Mouse (Mus musculus) liver, embryonic 15.5 days (tissue): Measurements from ENCODE around the gene Babam2. TPM values are rescaled to one million over a fixed set of nuclear protein-coding genes. Genes with fewer than 3 reads are reported as not detected.

Experiments
- ATAC-seq: fragments of 200-750 bp; cut with Nextera tagmentation; 2 replicates; pipeline ENCODE4 v1.8.0; 2017; ENCODE audit warnings: moderate number of reproducible peaks, mild to moderate bottlenecking, moderate library complexity; ENCODE audit not compliant: insufficient read depth
- H3K27ac ChIP-seq: fragments of 300-500 bp; sonication (generic); replicated peaks from 2 replicates; pipeline ENCODE4 v1.5.1; 2015; ENCODE audit warnings: mild to moderate bottlenecking, inconsistent platforms
- H3K27me3 ChIP-seq: fragments of 300-500 bp; sonication (generic); 2 replicates; pipeline ENCODE4 v1.6.1; 2015; ENCODE audit warnings: mild to moderate bottlenecking, inconsistent platforms
- H3K36me3 ChIP-seq: fragments of 300-500 bp; sonication (generic); replicated peaks from 2 replicates; pipeline ENCODE4 v1.6.1; 2015; ENCODE audit warnings: moderate library complexity, mild to moderate bottlenecking, inconsistent platforms
- H3K4me1 ChIP-seq: fragments of 300-500 bp; sonication (generic); replicated peaks from 2 replicates; pipeline ENCODE4 v1.6.1; 2015; ENCODE audit warnings: inconsistent platforms
- H3K4me2 ChIP-seq: fragments of 300-500 bp; sonication (generic); 2 replicates; pipeline ENCODE4 v1.6.1; 2015; ENCODE audit warnings: moderate library complexity, mild to moderate bottlenecking, inconsistent platforms
- H3K4me3 ChIP-seq: fragments of 300-500 bp; sonication (generic); replicated peaks from 2 replicates; pipeline ENCODE4 v1.5.1; 2015; ENCODE audit warnings: mild to moderate bottlenecking, inconsistent platforms
- H3K9ac ChIP-seq: fragments of 300-500 bp; sonication (generic); 2 replicates; pipeline ENCODE4 v1.6.1; 2015; ENCODE audit warnings: moderate library complexity, mild to moderate bottlenecking, inconsistent platforms
- H3K9me3 ChIP-seq: fragments of 300-500 bp; sonication (generic); replicated peaks from 2 replicates; pipeline ENCODE4 v1.6.1; 2016; ENCODE audit warnings: inconsistent platforms
- WGBS: fragments of 180-500 bp; shearing (Covaris S2); methylation state at CpG from one replicate; pipeline ENCODE4 v1.1.7; 2015; ENCODE audit warnings: mixed read lengths; ENCODE audit not compliant: insufficient replicate concordance; 5-methylcytosine and 5-hydroxymethylcytosine counted together
- polyA plus RNA-seq: library from polyadenylated mRNA; unstranded; fragments of >200 nt; fragmentation: Nextera tagmentation; extraction: Ambion mirVana; gene quantifications from 2 replicates; pipeline ENCODE4 v1.2.1, GENCODE M21; 2015

Gene Babam2
- polyA plus RNA-seq, 1 experiment from 2014 or later: 30.8 TPM

DNA sequence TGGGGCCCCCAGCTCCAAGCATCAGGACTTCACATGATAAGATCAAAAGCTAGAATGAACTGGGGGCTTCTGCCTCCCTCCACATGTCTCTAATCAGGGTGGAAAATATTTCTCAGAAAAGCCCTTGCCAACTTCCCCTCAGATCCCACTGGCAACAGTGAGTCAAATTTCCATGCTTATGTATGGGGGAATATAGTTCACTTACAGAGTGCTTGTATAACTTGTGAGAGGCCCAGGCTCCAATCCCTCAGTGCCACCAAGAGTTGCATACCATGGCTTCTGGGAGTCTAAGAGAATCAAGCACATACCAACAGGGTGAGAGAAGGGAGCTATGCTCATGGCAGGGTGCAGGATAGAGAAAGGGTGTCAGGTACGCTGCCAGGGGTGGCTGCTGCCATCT is 355.0 kb downstream of the Babam2 start:
- WGBS: 77% methylated on average over 1 of the region's 1 CpGs
- Histone ChIP-seq H3K27me3 (no peaks in the 10 kb centered on the region), H3K4me3 (no peak overlapping the region), H3K9me3 (no peaks in the 10 kb centered on the region), H3K27ac (no peak overlapping the region), H3K36me3 (no peaks in the 10 kb centered on the region), H3K4me1 (no peaks in the 10 kb centered on the region), H3K4me2 (no peak overlapping the region), H3K9ac (no peak overlapping the region)
- no peak for ATAC-seq

DNA sequence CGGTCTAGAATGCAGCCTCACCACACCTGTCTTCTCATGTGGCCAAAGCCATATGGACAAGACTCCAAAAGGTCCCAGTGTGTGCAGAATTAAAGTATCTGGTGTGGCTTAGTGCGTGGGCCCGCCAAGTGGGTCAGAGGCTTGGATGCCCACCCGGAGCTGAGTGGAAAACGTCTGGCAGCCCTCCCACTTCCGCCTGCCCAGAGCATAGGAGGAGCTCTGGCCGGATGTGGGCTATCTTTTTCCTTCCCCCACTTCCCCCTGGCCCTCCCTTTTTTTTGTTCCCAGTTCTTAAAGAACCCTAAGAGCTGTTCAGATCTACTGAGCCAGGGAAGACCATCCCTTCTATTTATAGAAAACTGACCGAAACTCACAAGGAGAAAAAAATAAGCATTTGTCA is 356.0 kb downstream of the Babam2 start:
- no peak for ATAC-seq
- Histone ChIP-seq H3K27ac (no peak overlapping the region), H3K4me2 (peak overlapping the region; percentile 15; the same call in 1 of the 2 replicates), H3K4me1 (no peaks in the 10 kb centered on the region), H3K4me3 (no peak overlapping the region), H3K9me3 (no peaks in the 10 kb centered on the region), H3K27me3 (no peaks in the 10 kb centered on the region), H3K9ac (no peak overlapping the region), H3K36me3 (no peaks in the 10 kb centered on the region)
- 36% methylated on average over 8 of the region's 8 CpGs for WGBS

DNA sequence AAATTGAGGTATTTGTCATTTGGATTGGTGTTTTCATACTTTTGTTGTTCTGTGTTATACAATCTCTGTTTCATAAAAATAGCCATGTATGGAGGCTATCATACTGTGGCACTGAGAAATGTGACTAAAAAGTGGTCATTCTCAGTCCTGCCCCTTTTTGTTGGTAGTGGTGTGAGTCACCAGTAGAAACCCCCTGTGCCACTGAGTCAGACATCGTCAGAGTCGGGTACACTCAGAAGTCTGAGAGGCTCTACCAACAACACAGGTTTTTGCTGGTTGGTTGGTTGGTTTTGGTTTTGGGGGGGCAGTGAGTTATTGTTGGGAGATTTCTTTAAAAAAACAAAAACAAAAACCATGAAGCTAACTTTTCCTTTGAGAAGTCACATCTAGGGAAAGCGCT is 358.2 kb downstream of the Babam2 start:
- Histone ChIP-seq H3K4me2 (no peak overlapping the region), H3K9me3 (no peaks in the 10 kb centered on the region), H3K36me3 (no peaks in the 10 kb centered on the region), H3K4me3 (no peak overlapping the region), H3K27ac (no peak overlapping the region), H3K9ac (no peak overlapping the region), H3K27me3 (no peaks in the 10 kb centered on the region), H3K4me1 (no peaks in the 10 kb centered on the region)
- no peak for ATAC-seq
- WGBS: 80% methylated on average over 3 of the region's 3 CpGs

DNA sequence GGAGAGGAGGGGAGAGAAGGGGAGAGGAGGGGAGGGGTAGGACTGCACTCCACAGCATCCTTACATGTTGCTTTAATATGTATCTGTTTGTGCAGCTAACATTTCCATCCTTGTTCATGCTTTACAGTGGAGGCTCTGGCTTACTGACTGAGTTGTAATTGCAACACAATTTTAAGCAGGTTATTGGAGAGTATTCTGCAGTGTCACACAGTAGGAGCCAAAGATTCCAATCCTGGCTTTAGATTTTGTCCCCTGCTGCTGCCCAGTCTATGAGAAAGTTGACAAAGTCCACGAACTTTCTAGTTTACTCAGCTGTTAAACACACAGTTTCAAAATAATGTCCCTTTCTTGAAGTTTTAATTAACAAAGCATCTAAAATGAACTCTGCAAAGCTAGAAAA is 358.6 kb downstream of the Babam2 start:
- no peaks in the 10 kb centered on the region for H3K36me3 ChIP-seq
- no peaks in the 10 kb centered on the region for H3K27me3 ChIP-seq
- H3K9me3 ChIP-seq: no peaks in the 10 kb centered on the region
- H3K4me1 ChIP-seq: no peaks in the 10 kb centered on the region
- no peak overlapping the region for H3K27ac ChIP-seq
- no peak for ATAC-seq
- no peak overlapping the region for H3K9ac ChIP-seq
- no peak overlapping the region for H3K4me3 ChIP-seq
- H3K4me2 ChIP-seq: no peak overlapping the region
- WGBS: 42% methylated on average over 1 of the region's 1 CpGs

DNA sequence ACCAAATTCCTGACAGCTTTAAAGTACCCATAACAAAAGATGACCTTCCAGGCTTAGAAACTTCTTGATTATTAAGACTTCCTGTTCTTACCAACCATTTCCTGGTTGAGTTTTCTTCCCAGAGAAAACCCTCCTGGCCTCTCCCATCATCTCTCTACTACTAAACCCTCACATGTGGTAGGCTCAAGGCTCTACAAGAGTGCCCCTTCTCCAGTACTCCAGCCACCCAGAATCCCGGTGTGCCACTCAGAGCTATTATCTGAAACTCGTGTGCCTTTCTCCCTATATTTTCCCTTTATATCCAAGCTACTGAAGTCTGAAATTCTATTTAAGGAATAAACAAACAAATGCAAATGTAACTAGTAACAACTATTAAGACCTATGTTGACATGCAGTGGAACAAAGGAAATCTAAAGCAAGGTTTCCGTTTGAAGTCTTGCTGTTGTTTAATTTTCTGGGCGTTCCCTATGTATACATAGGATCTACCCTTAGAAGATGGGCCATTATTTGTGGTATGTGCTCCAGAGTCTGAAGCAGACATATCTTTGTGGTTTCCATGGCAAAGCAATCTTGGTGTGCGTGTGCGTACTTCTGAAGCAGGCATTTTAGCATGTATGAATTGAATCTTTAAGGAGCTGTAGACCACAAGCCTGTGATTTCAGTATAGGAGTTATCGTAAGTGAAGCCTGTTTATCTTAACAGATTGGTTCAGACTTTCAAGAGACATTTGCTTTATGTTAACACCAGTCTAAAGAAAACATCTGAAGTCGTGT is 361.2 kb downstream of the Babam2 start:
- no peaks in the 10 kb centered on the region for H3K27me3 ChIP-seq
- H3K4me1 ChIP-seq: no peaks in the 10 kb centered on the region
- H3K9me3 ChIP-seq: no peaks in the 10 kb centered on the region
- no peak overlapping the region for H3K4me3 ChIP-seq
- no peak overlapping the region for H3K4me2 ChIP-seq
- no peak overlapping the region for H3K9ac ChIP-seq
- no peak overlapping the region for H3K27ac ChIP-seq
- ATAC-seq: no peak
- 70% methylated on average over 8 of the region's 8 CpGs for WGBS
- no peaks in the 10 kb centered on the region for H3K36me3 ChIP-seq

DNA sequence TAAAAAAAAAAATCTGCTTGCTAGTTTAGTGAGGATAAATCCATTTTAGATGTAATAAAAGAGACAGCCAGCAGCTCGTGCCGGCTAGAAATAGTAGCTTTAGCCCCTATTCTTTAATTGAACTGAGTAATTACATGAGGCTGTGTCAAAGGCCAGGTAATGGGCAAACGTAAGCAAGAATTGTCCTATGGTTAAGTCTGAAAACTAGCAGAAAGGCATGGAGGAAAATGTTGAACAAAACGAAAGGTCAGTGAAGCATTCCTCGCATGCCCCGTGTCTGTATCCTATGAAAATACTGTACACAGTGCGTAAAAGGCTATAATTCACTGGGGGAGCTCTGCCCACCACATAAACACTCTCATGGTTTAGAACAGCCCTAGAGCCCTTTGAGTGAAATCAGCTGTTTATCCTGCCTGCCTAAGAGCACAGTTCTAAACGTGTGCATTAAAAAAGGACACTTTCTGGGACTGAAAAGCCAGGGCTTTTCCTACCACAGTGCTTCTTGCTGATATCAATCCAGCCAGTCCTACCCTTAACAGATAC is 361.8 kb downstream of the Babam2 start:
- no peak for ATAC-seq
- Histone ChIP-seq H3K4me3 (no peak overlapping the region), H3K27ac (no peak overlapping the region), H3K27me3 (no peaks in the 10 kb centered on the region), H3K9me3 (no peaks in the 10 kb centered on the region), H3K36me3 (no peaks in the 10 kb centered on the region), H3K4me1 (no peaks in the 10 kb centered on the region), H3K4me2 (no peak overlapping the region), H3K9ac (no peak overlapping the region)
- WGBS: 73% methylated on average over 8 of the region's 8 CpGs

DNA sequence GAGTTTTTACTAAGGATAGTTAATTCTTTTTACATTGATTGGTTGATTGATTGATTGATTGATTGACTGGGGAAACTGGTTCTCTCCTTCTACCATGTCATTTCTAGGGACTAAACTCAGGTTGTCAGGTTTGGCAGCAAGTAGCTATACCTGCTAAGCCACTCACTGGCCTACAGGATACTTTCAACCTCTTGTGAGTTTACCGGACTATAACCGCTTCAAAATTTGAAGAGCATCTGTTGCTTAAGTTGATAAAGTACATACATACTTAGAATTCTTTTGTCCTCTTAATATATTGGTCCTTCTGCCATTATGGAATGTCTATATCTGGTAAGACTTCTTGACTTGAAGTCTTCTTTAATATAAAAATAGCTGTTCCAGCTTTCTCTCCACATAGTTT is 363.0 kb downstream of the Babam2 start:
- Histone ChIP-seq H3K27me3 (no peaks in the 10 kb centered on the region), H3K36me3 (no peaks in the 10 kb centered on the region), H3K9me3 (no peaks in the 10 kb centered on the region), H3K4me2 (no peak overlapping the region), H3K9ac (no peak overlapping the region), H3K4me1 (no peaks in the 10 kb centered on the region), H3K27ac (no peak overlapping the region), H3K4me3 (no peak overlapping the region)
- 83% methylated on average over 2 of the region's 2 CpGs for WGBS
- no peak for ATAC-seq

DNA sequence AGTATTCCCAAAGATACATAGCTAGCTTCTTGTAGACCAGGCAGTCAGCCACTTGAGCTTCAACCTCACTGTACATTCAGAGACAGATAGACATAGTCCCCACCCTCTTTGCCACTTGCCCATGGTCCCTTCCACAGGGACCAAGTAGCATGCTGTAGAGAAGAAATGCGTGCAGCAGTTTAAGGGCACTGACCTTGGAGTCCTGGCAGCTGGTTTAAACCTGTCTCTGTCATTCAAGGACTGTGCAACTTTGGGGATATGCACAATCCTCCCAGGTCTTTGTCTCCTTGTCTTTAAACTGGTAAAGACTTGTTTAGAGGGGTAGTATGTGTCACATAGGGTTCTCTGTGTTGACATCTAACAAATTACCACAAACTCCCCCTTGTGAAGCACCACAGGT is 364.4 kb downstream of the Babam2 start:
- no peaks in the 10 kb centered on the region for H3K9me3 ChIP-seq
- H3K9ac ChIP-seq: no peak overlapping the region
- no peak overlapping the region for H3K27ac ChIP-seq
- no peak overlapping the region for H3K4me2 ChIP-seq
- 70% methylated on average over 1 of the region's 1 CpGs for WGBS
- no peaks in the 10 kb centered on the region for H3K4me1 ChIP-seq
- H3K4me3 ChIP-seq: no peak overlapping the region
- ATAC-seq: no peak
- H3K27me3 ChIP-seq: no peaks in the 10 kb centered on the region
- no peaks in the 10 kb centered on the region for H3K36me3 ChIP-seq

DNA sequence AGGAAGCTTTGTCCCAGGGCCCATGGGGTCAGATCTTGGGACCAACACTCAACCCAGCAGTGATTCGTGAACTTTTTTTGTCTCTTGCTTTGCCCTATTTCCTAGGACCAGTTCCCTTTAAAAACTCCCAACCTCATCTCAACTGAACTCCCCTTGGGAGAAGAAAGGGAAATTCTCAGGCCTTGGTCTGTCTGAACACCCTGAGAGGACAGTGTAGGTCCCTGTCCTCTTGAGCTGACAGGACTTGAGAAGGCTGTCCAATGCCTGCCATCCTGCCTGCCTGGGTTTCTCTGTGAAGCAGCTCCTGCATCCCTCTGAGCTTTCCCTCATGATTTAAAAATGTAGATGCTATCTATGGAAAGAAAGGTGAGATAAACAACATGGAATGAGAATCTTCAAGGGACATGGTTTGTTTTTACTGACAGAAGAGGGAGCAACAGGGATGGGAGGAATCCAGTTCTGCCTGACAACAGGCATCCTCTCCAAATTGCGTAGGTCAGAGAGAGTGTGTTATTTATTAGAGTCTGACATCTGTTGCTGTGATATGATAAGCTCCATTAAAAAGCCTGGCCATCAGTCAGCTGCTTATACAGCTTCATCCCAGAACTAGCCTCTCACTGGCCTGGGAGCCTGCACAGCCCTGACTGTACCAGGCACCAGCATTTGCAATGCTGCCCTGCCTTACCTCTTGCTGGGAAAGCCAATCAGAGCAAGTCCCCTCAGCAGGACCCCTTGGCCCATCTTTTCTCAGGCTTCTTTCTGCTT is 367.0 kb downstream of the Babam2 start:
- Histone ChIP-seq H3K4me1 (no peaks in the 10 kb centered on the region), H3K4me2 (no peak overlapping the region), H3K36me3 (no peaks in the 10 kb centered on the region), H3K4me3 (no peak overlapping the region), H3K27ac (no peak overlapping the region), H3K27me3 (no peaks in the 10 kb centered on the region), H3K9ac (no peak overlapping the region), H3K9me3 (no peaks in the 10 kb centered on the region)
- no peak for ATAC-seq
- 66% methylated on average over 2 of the region's 2 CpGs for WGBS

DNA sequence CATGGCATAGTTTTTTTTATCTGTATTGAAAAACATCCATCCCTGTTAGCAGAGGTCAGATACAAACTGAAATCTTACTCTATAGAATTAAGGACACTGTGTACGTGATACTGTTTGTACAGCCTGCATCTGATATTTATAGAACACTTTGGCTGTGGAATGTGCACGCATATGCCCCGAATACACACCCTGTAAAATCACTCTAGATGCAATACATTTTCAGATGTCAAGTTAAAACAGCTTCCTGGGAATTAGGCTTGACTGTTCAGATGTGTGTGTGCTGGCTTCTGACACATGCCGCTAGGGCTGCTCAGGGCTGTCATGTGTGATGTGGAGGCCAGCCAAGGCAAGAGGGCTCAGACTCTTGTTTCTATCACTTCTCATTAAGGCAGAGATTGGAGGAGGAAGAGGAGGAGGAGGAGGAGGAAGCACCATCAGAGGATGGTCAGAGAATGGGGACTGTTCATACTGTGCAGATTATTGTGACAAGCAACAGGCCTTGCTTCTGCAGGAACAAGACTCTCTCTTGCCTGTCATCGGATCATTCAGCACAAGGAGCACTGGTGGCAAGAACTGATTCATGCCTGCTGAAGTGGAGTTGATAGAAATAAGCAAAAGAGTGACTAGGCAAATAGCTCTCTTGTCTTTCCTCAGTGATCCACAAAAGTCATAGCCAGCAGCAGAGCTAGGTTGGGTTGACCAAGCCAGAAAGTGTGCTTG is 368.7 kb downstream of the Babam2 start:
- ATAC-seq: no peak
- 68% methylated on average over 5 of the region's 5 CpGs for WGBS
- H3K4me1 ChIP-seq: no peaks in the 10 kb centered on the region
- no peaks in the 10 kb centered on the region for H3K9me3 ChIP-seq
- no peaks in the 10 kb centered on the region for H3K27me3 ChIP-seq
- no peak overlapping the region for H3K4me2 ChIP-seq
- H3K9ac ChIP-seq: no peak overlapping the region
- H3K4me3 ChIP-seq: no peak overlapping the region
- no peaks in the 10 kb centered on the region for H3K36me3 ChIP-seq
- no peak overlapping the region for H3K27ac ChIP-seq

DNA sequence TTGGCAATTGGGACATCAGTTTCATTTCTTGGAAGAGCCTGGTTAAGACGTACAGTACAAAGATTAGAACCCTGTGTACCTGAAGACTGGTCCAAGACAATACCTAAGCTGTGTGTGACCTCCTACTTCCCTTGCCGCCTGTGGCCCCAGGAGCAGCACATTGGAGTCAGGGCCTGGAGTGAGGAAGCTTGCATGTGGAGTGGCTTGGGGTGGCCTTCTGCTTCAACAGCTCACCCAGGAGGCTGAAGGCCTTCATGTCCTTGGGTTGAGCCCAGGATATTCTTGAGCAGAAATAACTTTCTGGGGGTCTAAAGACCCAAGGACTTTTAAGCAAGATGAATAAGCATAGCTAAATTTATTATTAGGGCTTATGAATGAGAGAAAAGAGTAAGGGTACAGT is 369.4 kb downstream of the Babam2 start:
- Histone ChIP-seq H3K4me2 (no peak overlapping the region), H3K9ac (no peak overlapping the region), H3K27me3 (no peaks in the 10 kb centered on the region), H3K36me3 (no peaks in the 10 kb centered on the region), H3K27ac (no peak overlapping the region), H3K4me3 (no peak overlapping the region), H3K4me1 (no peaks in the 10 kb centered on the region), H3K9me3 (no peaks in the 10 kb centered on the region)
- 67% methylated on average over 2 of the region's 2 CpGs for WGBS
- no peak for ATAC-seq
